Mouse (Mus musculus) megakaryocyte, adult 5-6 weeks (primary cell): ENCODE measurements at regions not wholly inside any gene's neighbourhood (a gene's known extent, or its start where the extent isn't known, plus 50 kb on each side); places are given as distances from the start of the nearest gene placed in this dataset.

Source experiments
- ATAC-seq: 2 replicates; pipeline ENCODE4 v1.8.0; 2016; ENCODE audit warnings: mild to moderate bottlenecking, inconsistent platforms; ENCODE audit not compliant: poor library complexity, severe bottlenecking

- ATAC-seq, result no peak
Measured at GRCm38 (mm10) chr4:81178047-81178781, 264.4 kb downstream of the Mpdz start.

DNA sequence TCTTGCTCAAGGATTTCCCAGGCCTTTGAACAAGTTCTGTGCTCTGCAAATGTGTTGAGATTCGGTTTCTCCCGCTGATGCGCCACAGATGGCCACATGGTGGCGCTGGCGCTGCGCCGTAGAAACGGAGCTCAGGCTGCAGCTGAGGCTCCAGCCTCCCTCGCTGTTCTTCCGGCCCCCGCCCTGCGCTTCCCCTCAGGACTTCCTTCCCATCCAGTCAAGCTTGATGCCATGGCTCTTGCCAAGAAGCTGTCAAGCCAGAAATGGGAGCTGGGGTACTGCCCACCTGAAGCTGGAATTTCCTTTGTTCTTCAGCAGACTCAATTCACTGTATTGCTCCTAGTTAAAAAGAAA lies 263.9 kb downstream of the Mpdz start:
- peak; percentile 62 for ATAC-seq

DNA sequence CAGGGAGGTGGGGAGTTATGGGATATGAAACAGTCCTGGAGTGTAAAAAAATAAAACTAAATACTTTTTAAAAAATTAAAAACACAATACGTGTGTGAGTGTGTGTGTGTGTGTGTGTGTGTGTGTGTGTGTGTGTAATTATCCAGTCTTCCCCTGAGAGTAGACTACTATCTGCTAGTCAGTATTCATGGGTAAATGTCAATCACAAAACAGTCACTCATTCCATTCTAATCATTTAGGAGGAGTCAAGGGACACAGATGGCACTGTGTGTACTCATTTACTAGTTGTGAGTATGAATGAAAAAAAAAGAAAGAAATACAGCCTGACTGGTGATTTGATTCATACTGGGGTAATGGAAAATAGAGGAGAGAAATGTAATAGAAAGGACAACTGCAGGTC lies 226.5 kb downstream of the Mpdz start:
- ATAC-seq, result no peak

- ATAC-seq, result no peak
Measured at GRCm38 (mm10) chr4:81217979-81218378, 224.6 kb downstream of the Mpdz start.

- no peak for ATAC-seq
Measured at GRCm38 (mm10) chr4:81222034-81222433, 220.6 kb downstream of the Mpdz start.

DNA sequence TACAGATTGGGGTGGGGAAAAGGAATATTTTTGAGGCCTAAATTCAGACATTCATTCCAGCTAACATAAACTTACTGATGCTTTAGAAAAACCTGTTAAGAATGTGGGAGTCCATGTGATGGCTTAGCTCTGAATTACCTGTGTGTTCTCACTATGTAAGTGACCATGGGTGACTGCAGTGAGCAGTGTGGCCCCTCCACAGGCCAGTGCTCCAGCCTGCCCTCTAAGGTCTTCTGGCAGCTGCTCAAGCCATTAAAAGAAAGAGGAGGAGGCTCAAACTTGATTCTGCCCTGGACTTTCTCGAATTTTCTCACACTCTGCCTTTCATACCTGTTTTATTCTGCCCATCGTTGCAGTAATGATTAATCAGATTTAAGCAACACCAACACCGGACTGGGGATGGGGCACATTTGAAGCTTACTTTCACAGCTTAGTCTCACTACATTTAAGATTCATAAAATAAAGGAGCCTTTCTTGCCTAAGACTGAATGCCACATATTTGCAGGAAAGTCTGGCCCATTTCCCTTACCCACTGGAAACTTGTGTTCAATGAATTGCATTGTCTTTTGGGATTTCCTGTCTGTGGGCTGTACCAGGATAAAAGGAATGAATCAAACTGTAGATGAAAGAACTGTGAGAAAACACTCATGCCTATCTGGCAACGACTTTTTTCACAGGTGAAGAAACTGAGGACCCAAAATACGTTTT lies 220.0 kb downstream of the Mpdz start:
- ATAC-seq, result no peak
